Mouse (Mus musculus): ENCODE results near the gene Rap1gap2.

DNA sequence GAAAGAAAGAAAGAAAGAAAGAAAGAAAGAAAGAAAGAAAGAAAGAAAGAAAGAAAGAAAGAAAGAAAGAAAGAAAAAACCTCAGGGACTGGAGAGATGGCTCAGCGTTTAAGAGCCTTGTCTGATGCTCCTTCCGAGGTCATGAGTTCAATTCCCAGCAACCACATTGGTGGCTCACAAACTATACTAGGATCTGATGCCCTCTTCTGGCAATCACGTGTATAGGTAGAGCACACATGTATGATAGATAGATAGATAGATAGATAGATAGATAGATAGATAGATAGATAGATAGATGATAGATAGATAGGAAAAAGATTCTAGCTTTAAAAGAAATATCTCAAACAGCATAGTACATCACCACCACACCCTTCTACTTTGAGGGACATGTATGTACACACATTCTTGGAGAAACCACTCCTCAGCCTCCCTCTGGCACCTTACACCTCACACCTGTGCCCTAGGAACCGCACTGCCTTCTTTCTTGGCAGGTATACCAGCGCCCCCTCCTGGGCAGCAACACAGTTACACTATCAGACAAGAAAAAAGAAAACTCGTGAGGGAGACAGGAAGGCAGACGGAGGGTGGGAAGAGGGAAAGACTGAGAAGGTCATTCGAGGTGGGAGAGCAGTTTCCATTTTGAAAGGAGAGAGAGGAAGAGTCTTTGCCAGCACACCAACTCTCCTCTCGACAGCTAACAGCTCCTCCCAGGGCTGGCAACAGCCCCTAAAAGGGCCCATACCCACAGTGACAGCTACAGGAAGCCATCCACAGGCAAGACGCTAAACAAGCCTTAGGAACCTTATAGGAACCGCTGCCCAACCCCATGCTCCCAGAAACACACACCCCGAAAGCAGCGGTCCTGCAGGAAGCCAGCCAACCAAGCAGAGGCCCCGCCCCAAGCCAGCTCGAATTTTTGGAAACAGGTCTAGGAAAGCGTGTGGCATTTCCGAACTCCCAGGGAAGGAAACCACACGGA is 84.2 kb downstream of the Rap1gap2 start:
- peak; percentile 70; the same call in 1 of the 2 replicates for TF ChIP-seq CTCF (IDR thresholded peaks at IDR 0.05; ENCODE audit: borderline replicate concordance, insufficient read depth, low read depth, low read length)
- no peak for TF ChIP-seq POLR2A (IDR thresholded peaks at IDR 0.05; ENCODE audit: borderline replicate concordance, insufficient read depth, low read length)

Data from cerebellum, adult 2 months (tissue).